In the genomic region with DNA sequence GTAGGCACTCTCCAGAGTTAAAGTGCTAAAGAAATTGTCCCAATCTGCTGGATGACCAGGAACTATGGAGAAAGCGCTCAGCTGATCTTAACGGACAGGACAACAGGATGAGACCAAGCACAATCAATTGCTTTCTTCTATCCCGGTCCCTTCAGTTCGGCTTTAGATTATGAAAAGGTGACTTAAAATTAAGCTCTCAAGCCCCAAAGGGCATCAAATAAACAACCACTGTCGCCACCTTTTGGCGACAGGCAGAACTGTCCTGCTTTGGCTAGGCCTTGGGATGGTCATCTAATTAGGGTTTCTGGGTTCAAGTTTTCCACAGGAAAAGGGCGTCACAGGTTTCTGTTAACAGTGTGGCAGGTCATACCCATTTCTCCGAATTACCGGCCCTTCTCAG, we compare ENCODE assay signal across 7 mouse cellular contexts.
A peak's percentile ranks its signal among the peaks of the same experiment; 100 is the strongest.
DNase-seq lines count a peak whose midpoint lies in the region; TF ChIP-seq lines count a peak whose summit lies in the region.

No protein-coding gene starts in this region.

- no peaks in the 10 kb centered on the region; the same call in 1 of the 2 replicates for H3K4me1 ChIP-seq in small intestine, adult 2 months (ENCODE audit: control insufficient read depth, insufficient read depth, insufficient read length, low read length)

- H3K27ac ChIP-seq in small intestine, adult 2 months (ENCODE audit: insufficient read depth, low read depth, low read length) = no peak overlapping the region

- DNase-seq in layer of hippocampus, adult 11-12 months (ENCODE audit: low spot score) = peak; percentile 52
- DNase-seq in layer of hippocampus, adult 9-11 months = no peak
- peak; percentile 68 for DNase-seq in ES-CJ7 (ENCODE audit: low read depth, low spot score)
- peak; percentile 39 to 45 for DNase-seq in adrenal gland, adult 18-20 months (ENCODE audit: low spot score in 2 of 2)
- peak; percentile 73 for DNase-seq in embryo, embryonic 10.5 days (ENCODE audit: low spot score)
- peak; percentile 14 to 57 for DNase-seq in layer of hippocampus, postnatal 25 days (ENCODE audit: extremely low spot score in 1 of 2, low spot score in 1 of 2)

- H3K27me3 ChIP-seq in small intestine, adult 2 months (ENCODE audit: control insufficient read depth, insufficient read depth, low read length) = no peaks in the 10 kb centered on the region

- H3K4me3 ChIP-seq in small intestine, adult 2 months (ENCODE audit: low read depth, low read length) = no peak overlapping the region

- TF ChIP-seq POLR2A in small intestine, adult 2 months (IDR thresholded peaks at IDR 0.05; ENCODE audit: low read depth, low read length) = no peak

- TF ChIP-seq CTCF in small intestine, adult 2 months (IDR thresholded peaks at IDR 0.05; ENCODE audit: extremely low read depth, insufficient read length, insufficient replicate concordance, low read depth, low read length) = peak; percentile 55; the same call in 1 of the 2 replicates

- H3K36me3 ChIP-seq in small intestine, adult 2 months (ENCODE audit: control insufficient read depth, insufficient read depth, low read length) = no peaks in the 10 kb centered on the region

- WGBS in small intestine, adult 2 months = 66% methylated on average over 9 of the region's 9 CpGs
